Mouse (Mus musculus): ENCODE results near the gene Magi2. TPM values are rescaled to one million over a fixed set of nuclear protein-coding genes. Genes with fewer than 3 reads are reported as not detected.

The Magi2 gene
- polyA plus RNA-seq, 3 experiments from 2014 or later: 0.15 to 0.30 (median 0.26) TPM

- ATAC-seq: no peak
Measured at GRCm38 (mm10) chr5:20404533-20404932, 1177.7 kb downstream of the Magi2 start.

- no peak for ATAC-seq
Measured at GRCm38 (mm10) chr5:20406626-20407025, 1179.8 kb downstream of the Magi2 start.

GRCm38 (mm10) chr5:20415320-20415719, 1188.5 kb downstream of the Magi2 start:
- ATAC-seq: no peak

- ATAC-seq: no peak
Measured at GRCm38 (mm10) chr5:20417348-20417747, 1190.5 kb downstream of the Magi2 start.

GRCm38 (mm10) chr5:20432148-20432813, 1205.4 kb downstream of the Magi2 start:
- no peak for ATAC-seq

- ATAC-seq: no peak
Measured at GRCm38 (mm10) chr5:20446471-20447174, 1219.8 kb downstream of the Magi2 start.

GRCm38 (mm10) chr5:20456106-20456505, 1229.3 kb downstream of the Magi2 start:
- ATAC-seq: no peak

GRCm38 (mm10) chr5:20457742-20458510, 1231.1 kb downstream of the Magi2 start:
- ATAC-seq: no peak

- no peak for ATAC-seq
Measured at GRCm38 (mm10) chr5:20461709-20462108, 1234.9 kb downstream of the Magi2 start.

GRCm38 (mm10) chr5:20462376-20462775, 1235.5 kb downstream of the Magi2 start:
- no peak for ATAC-seq

GRCm38 (mm10) chr5:20469721-20470120, 1242.9 kb downstream of the Magi2 start:
- no peak for ATAC-seq

- peak; percentile 85 for ATAC-seq
Measured at GRCm38 (mm10) chr5:20470466-20470865, 1243.6 kb downstream of the Magi2 start.

GRCm38 (mm10) chr5:20484505-20484904, 1257.7 kb downstream of the Magi2 start:
- no peak for ATAC-seq

GRCm38 (mm10) chr5:20491911-20492310, 1265.1 kb downstream of the Magi2 start:
- ATAC-seq: no peak

GRCm38 (mm10) chr5:20492679-20493078, 1265.8 kb downstream of the Magi2 start:
- ATAC-seq: no peak

GRCm38 (mm10) chr5:20494010-20494409, 1267.2 kb downstream of the Magi2 start:
- no peak for ATAC-seq

- no peak for ATAC-seq
Measured at GRCm38 (mm10) chr5:20496924-20497323, 1270.1 kb downstream of the Magi2 start.

GRCm38 (mm10) chr5:20499031-20499600, 1272.3 kb downstream of the Magi2 start:
- ATAC-seq: no peak

GRCm38 (mm10) chr5:20508609-20509008, 1281.8 kb downstream of the Magi2 start:
- no peak for ATAC-seq

GRCm38 (mm10) chr5:20509606-20510005, 1282.8 kb downstream of the Magi2 start:
- no peak for ATAC-seq

GRCm38 (mm10) chr5:20512377-20513126, 1285.7 kb downstream of the Magi2 start:
- ATAC-seq: no peak

GRCm38 (mm10) chr5:20521639-20522038, 1294.8 kb downstream of the Magi2 start:
- no peak for ATAC-seq

All from inflammation-experienced regulatory T-cells, adult 6 months (primary cell).